Mouse (Mus musculus) ES-CJ7 (cell line): ENCODE results near the gene H2-Ab1.
A peak's percentile ranks its signal among the peaks of the same experiment; 100 is the strongest.
"Not testable (repeated sequence)": the region's sequence is repeated elsewhere in the genome, so short reads cannot be mapped to it uniquely, and the experiment has no call there.

Experiments
- DNase-seq: peaks from one replicate; pipeline ENCODE4 v3.0.0; 2011; ENCODE audit warnings: low read depth, low spot score

Gene H2-Ab1

GRCm38 (mm10) chr17:34257594-34258375, at the start of gene H2-Ab1:
TSS of gene H2-Ab1 (plus strand) at chr17:34257689.
- peak; percentile 28 for DNase-seq

DNA sequence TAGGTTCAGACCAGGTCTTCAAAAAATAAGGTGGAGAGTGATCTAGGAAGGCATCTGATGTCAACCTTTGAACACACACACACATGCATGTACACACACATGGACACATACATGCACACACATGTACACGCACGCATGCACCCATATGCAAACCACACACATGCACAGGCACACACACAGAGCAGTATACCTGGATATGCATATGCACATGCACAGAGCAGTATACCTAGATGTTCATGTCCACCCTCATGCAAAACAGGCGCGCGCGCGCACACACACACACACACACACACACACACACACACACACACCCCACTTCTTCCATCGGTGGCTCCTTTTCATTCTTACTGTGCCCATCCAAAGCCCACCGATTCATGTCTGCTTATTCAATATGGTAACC, 49.6 kb upstream of the H2-Ab1 start:
- no peak for DNase-seq

DNA sequence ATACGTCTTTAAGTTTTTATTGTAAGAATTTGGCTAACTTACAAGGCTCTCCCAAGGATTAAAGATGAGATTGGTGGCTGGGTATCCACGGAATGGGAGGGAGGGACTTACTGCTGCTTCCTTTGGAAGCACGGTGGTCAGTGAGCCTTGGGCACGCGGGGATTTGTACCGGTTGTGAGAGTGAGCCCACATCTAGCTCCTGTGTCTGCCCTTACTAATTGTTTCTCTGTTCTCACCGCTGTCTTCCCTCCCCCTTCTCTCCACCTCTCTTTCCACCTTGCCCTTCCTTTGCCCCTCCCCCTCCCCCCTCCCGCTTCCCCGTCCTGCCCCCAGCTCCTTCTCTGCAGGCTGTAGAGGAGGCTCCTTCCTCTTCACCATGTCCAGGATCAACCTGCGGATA, 49.1 kb upstream of the H2-Ab1 start:
- no peak for DNase-seq

DNA sequence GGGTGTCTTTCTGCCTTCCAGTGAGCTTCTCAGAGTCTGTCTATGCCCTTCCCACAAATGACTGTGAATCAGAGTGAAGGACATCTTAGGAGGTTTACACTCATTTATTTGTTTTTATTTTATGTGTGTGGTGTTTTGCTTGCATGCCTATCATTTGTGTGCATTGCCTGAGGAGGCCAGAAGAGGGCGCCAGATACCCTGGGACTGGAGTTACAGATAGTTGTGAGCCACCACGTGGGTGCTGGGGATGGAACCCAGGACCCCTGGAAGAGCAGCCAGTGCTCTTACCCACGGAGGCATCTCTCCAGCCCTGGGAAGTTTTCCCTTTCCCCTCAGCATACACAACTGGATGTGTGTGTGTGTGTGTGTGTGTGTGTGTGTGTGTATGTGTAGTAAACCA, 47.8 kb upstream of the H2-Ab1 start:
- peak; percentile 53 for DNase-seq

DNA sequence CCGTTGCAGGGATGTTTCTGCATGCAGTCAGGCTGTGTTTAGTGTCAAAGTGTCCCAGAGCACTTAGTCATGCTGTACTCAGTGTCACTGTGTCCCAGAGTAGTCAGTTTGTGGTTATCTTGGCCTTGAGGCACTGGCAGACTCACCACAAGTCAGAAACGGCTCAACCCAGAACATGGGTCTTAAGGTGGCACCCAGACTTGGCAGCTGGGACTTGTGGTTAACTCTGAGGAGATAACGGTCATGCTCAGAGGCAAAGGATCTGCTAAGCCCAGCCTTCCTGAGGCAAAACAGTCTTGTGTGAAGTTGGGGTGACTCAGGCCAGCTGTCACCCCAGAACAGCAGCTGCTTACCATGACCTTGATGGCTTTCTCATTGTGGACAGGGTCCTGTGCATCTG, 46.9 kb upstream of the H2-Ab1 start:
- DNase-seq, result no peak

GRCm38 (mm10) chr17:34211746-34212365, 45.6 kb upstream of the H2-Ab1 start:
- DNase-seq, result no peak

DNA sequence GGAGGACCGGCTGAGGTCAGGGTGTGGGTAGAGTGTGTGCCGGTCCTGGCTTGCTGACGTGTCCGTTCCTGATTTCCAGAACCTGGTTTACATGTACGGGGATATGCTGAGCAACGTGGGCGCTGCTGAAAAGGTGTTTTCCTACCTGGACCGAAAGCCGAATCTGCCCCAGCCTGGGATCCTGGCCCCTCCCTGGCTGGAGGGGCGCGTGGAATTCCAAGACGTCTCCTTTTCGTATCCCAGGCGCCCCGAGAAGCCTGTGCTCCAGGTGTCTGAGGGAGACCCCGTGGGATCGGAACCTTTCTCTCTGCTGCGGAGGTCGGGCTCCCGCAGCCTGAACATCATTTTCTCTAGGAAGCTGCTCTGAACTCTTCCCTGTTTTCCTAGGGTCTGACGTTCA, 43.6 kb upstream of the H2-Ab1 start:
- no peak for DNase-seq

GRCm38 (mm10) chr17:34215176-34215575, 42.3 kb upstream of the H2-Ab1 start:
- DNase-seq, result no peak

GRCm38 (mm10) chr17:34217216-34217928, 40.1 kb upstream of the H2-Ab1 start:
- DNase-seq, result no peak

GRCm38 (mm10) chr17:34217986-34218385, 39.5 kb upstream of the H2-Ab1 start:
- no peak for DNase-seq

DNA sequence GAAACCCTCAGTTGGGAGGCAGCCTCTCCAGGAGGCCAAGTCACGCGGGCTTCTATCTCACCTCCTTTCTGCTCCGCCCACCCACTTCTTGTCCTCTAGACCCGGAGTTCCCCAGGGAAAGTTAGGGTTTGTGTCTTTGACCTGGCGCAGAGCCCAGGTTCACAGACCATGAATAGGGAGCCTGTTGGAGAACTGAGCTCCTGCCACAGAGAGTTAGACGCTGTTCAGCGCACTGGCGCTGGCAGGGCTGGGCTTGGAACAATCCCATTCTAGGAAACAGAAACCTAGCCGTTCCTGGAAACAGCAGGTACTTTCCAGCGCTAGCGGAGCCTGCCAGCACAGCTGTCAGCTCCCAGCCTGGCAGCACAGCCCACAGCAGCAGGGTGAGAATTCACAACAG, 38.8 kb upstream of the H2-Ab1 start:
- no peak for DNase-seq

- DNase-seq, result not testable (repeated sequence)
Measured at GRCm38 (mm10) chr17:34219096-34219495, 38.4 kb upstream of the H2-Ab1 start.

DNA sequence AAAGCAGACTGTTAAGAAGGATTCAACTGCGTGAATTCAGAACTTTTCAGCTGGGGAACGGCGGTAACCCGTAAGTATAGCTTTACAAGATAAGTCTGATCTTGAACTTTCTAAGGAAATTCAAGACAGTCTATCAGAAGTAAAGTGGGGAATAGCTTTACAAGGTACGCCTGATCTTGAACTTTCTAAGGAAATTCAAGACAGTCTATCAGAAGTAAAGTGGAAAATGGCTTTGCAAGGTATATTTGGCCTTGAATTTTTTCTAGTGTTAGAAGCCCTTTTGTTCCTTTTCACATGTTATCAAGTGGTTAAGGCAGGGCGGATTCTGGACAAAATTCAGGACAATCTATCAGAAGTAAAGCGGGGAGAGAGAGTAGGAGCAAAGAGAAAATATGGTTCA, 37.7 kb upstream of the H2-Ab1 start:
- not testable (repeated sequence) for DNase-seq

DNA sequence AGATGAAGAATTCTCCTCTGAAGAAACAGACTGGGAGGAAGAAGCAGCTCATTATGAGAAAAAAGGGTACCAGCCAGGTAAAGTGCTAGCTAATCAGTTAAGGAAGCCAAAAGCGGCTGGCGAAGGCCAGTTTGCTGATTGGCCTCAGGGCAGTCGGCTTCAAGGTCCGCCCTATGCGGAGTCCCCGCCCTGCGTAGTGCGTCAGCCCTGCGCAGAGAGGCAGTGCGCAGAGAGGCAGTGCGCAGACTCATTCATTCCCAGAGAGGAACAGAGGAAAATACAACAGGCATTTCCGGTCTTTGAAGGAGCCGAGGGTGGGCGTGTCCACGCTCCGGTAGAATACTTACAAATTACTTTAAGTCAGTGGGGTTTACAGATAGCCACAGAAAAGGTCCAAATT, 37.1 kb upstream of the H2-Ab1 start:
- not testable (repeated sequence) for DNase-seq

GRCm38 (mm10) chr17:34224816-34225215, 32.7 kb upstream of the H2-Ab1 start:
- DNase-seq, result no peak

DNA sequence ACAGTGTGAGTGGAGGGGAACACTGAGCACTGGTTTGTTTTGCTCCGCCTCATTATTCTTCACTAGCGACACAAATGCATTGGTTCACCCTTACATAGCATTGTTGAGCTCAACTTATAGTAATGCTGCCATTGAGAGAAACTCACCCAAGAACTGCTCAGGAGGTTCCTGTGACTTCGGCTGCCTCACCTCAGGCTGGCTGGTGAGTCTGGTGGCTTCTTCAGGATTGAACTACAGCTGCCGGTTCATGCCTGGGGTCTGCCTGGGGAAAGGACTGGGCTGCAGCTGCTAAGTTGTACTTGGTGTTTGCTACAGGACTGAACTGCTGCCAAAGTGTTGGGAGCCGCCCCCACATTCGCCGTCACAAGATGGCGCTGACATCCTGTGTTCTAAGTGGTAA, 32.1 kb upstream of the H2-Ab1 start:
- no peak for DNase-seq

GRCm38 (mm10) chr17:34225911-34226310, 31.6 kb upstream of the H2-Ab1 start:
- not testable (repeated sequence) for DNase-seq

- DNase-seq, result not testable (repeated sequence)
Measured at GRCm38 (mm10) chr17:34230971-34231370, 26.5 kb upstream of the H2-Ab1 start.

- not testable (repeated sequence) for DNase-seq
Measured at GRCm38 (mm10) chr17:34232021-34232420, 25.5 kb upstream of the H2-Ab1 start.

- peak; percentile 62 for DNase-seq
Measured at GRCm38 (mm10) chr17:34234926-34235325, 22.6 kb upstream of the H2-Ab1 start.

DNA sequence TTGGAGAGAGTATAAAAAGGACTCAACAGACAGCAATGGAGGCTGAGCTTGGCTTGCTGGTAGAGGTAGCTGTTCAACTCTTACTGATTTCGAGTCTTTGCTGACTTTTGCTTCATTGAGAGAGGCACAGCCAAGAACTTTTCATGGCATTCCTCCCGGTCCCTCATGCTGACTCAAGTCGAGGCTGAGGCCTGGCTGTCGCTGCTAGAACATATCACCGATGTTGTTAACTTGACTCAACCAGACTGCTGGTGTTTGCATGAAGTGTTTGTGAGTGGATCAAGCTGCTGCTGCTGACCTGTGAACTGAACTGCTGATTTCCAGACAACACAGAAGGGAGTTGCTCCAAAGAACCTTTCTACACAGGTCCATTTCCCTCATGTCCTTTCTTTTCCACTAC, 20.8 kb upstream of the H2-Ab1 start:
- no peak for DNase-seq

DNA sequence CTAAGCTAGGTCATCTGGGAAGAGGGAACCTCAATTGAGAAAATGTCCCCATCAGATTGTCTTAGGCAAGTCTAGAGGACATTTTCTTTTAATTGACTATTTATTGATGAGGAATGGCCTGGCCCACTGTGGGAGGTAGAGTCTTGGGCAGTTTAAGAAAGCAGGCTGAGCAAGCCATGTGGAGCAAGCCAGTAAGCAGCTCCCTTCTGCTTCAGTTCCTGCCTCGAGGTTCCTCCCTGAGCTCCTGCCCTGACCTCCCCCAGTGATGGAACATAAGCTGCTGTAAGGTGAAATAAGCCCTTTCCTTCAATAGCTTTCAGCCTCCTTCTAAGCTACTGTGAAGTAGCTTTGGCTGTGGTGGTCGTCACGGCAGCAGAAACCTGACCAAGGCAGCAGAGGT, 19.7 kb upstream of the H2-Ab1 start:
- no peak for DNase-seq

- peak; percentile 15 for DNase-seq
Measured at GRCm38 (mm10) chr17:34238706-34239105, 18.8 kb upstream of the H2-Ab1 start, which contains the start of gene H2-Ob. TSS of gene H2-Ob (plus strand) at chr17:34238903.
